28 mouse cellular contexts compared by ENCODE assay signal in the genomic region with DNA sequence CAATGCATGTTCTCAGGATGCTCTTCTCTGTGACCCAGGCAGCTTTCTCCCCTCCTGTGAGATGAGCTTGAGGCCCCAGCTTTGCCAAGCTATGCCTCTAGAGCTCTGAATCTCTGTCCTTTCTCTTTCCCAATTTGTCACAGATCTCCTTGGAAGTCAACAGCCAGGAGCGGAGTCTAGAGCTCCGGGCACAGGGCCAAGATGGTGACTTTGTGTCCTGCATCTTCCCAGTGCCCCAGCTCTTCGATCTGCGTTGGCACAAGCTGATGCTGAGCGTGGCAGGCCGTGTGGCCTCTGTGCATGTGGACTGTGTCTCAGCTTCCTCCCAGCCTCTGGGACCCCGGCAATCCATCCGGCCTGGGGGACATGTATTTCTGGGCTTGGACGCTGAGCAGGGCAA. TPM values are rescaled to one million over a fixed set of nuclear protein-coding genes. Genes with fewer than 3 reads are reported as not detected.
DNase-seq lines count a peak whose midpoint lies in the region; ATAC-seq and TF ChIP-seq lines count a peak whose summit lies in the region.
"Had no signal": no experiment of that assay in that cellular context is flagged by ENCODE, and none has a peak within 500 bp of the region (broad histone marks: within the 10 kb centered on the region; RNA-seq: fewer than 3 reads in every experiment).

No protein-coding gene starts in this region.

- H3K9me3 ChIP-seq in midbrain, postnatal 0 days (ENCODE audit: low read length) = no peaks in the 10 kb centered on the region
- H3K9me3 ChIP-seq in midbrain, embryonic 16.5 days (replicated peaks; ENCODE audit: control insufficient read depth, low read length, poor library complexity, severe bottlenecking) = no peaks in the 10 kb centered on the region
- H3K9me3 ChIP-seq: embryonic facial prominence, embryonic 12.5 days; hindbrain, embryonic 13.5 days; limb, embryonic 12.5 days; lung, embryonic 15.5 days; midbrain, embryonic 10.5 days; midbrain, embryonic 15.5 days; neural tube, embryonic 12.5 days had no signal

- H3K4me3 ChIP-seq in midbrain, postnatal 0 days (ENCODE audit: low read depth, low read length) = no peak overlapping the region
- no peak overlapping the region for H3K4me3 ChIP-seq in midbrain, embryonic 16.5 days (ENCODE audit: low read depth, low read length)
- H3K4me3 ChIP-seq: embryonic facial prominence, embryonic 12.5 days; hindbrain, embryonic 13.5 days; limb, embryonic 12.5 days; lung, embryonic 15.5 days; midbrain, embryonic 10.5 days; midbrain, embryonic 15.5 days; myocyte; neural tube, embryonic 12.5 days had no signal

- no peak for ATAC-seq in cerebellum, adult (ENCODE audit: insufficient number of reproducible peaks, low FRiP score, low TSS enrichment)
- ATAC-seq in midbrain, postnatal 0 days (ENCODE audit: low FRiP score) = no peak
- no peak for ATAC-seq in midbrain, embryonic 16.5 days
- ATAC-seq: forebrain, embryonic 14.5 days; midbrain, embryonic 15.5 days had no signal

- H3K4me2 ChIP-seq in midbrain, postnatal 0 days (ENCODE audit: low read depth, low read length, poor library complexity, severe bottlenecking) = no peak overlapping the region
- H3K4me2 ChIP-seq in midbrain, embryonic 16.5 days (ENCODE audit: low read length) = no peak overlapping the region
- H3K4me2 ChIP-seq: embryonic facial prominence, embryonic 12.5 days; heart, embryonic 11.5 days; hindbrain, embryonic 13.5 days; limb, embryonic 12.5 days; liver, embryonic 11.5 days; lung, embryonic 15.5 days; midbrain, embryonic 15.5 days; neural tube, embryonic 12.5 days had no signal

- H3K36me3 ChIP-seq in midbrain, postnatal 0 days (ENCODE audit: insufficient read depth, low read length) = no peaks in the 10 kb centered on the region
- H3K36me3 ChIP-seq in midbrain, embryonic 16.5 days (ENCODE audit: control insufficient read depth, insufficient read depth, low read length) = no peaks in the 10 kb centered on the region
- H3K36me3 ChIP-seq: hindbrain, embryonic 13.5 days; lung, embryonic 15.5 days; midbrain, embryonic 10.5 days; midbrain, embryonic 15.5 days; neural tube, embryonic 12.5 days had no signal

- H3K27ac ChIP-seq in midbrain, postnatal 0 days (ENCODE audit: low read depth, low read length) = no peak overlapping the region
- H3K27ac ChIP-seq in midbrain, embryonic 16.5 days (ENCODE audit: low read length) = no peak overlapping the region
- H3K27ac ChIP-seq: embryonic facial prominence, embryonic 12.5 days; hindbrain, embryonic 13.5 days; kidney, postnatal 0 days; limb, embryonic 12.5 days; lung, embryonic 15.5 days; midbrain, embryonic 10.5 days; midbrain, embryonic 15.5 days; neural tube, embryonic 12.5 days had no signal

- H3K4me1 ChIP-seq in midbrain, postnatal 0 days (ENCODE audit: insufficient read depth, low read length) = peaks cover 10% of the 10 kb centered on the region; the same call in 1 of the 2 replicates
- H3K4me1 ChIP-seq in midbrain, embryonic 16.5 days (ENCODE audit: control insufficient read depth, insufficient read depth, low read length) = peaks cover 11% of the 10 kb centered on the region; the same call in 1 of the 2 replicates

- WGBS in midbrain, postnatal 0 days = 76% methylated on average over 9 of the region's 9 CpGs
- WGBS in midbrain, embryonic 16.5 days = 74% methylated on average over 9 of the region's 9 CpGs

- H3K9ac ChIP-seq in midbrain, postnatal 0 days (replicated peaks; ENCODE audit: low read length, poor library complexity, severe bottlenecking) = no peak overlapping the region
- no peak overlapping the region for H3K9ac ChIP-seq in midbrain, embryonic 16.5 days (ENCODE audit: low read depth, low read length)
- H3K9ac ChIP-seq: embryonic facial prominence, embryonic 12.5 days; hindbrain, embryonic 13.5 days; limb, embryonic 12.5 days; lung, embryonic 15.5 days; midbrain, embryonic 15.5 days; neural tube, embryonic 12.5 days had no signal

- no peak for TF ChIP-seq CTCF in midbrain, postnatal 0 days (IDR thresholded peaks at IDR 0.05)

- peak; percentile 45 to 63 for DNase-seq in cerebellum, postnatal 14 days
- peak; percentile 75 for DNase-seq in midbrain, postnatal 0 days (ENCODE audit: low spot score)
- peak; percentile 72 for DNase-seq in adrenal gland, postnatal 14 days
- DNase-seq in frontal cortex, postnatal 10 days (ENCODE audit: low spot score in 2 of 2) = no peak
- no peak for DNase-seq in urinary bladder, adult 2 months (ENCODE audit: low spot score)
- no peak for DNase-seq in spleen, postnatal 14 days (ENCODE audit: low spot score in 2 of 2)
- DNase-seq: embryo, embryonic 11 days; gastrocnemius, postnatal 25 days; heart, adult 11 months; heart, postnatal 36 days; kidney, adult 8-10 months; kidney, postnatal 4 days; right cerebral cortex, postnatal 14 days; thymus, postnatal 14 days had no signal

- H3K27me3 ChIP-seq in midbrain, postnatal 0 days (ENCODE audit: insufficient read depth, low read length) = no peaks in the 10 kb centered on the region
- H3K27me3 ChIP-seq in midbrain, embryonic 16.5 days (ENCODE audit: control insufficient read depth, insufficient read depth, low read depth, low read length) = no peaks in the 10 kb centered on the region
- H3K27me3 ChIP-seq: embryonic facial prominence, embryonic 12.5 days; hindbrain, embryonic 13.5 days; limb, embryonic 12.5 days; lung, embryonic 15.5 days; midbrain, embryonic 15.5 days; neural tube, embryonic 12.5 days had no signal

RNA-seq across cellular contexts. Expression of a gene that starts 5.5 kb away (rescaled TPM):
- total RNA-seq in midbrain, postnatal 0 days (2014; rRNA removed) = 31.1 and 43.9 TPM in 2 replicates
- polyA plus RNA-seq in midbrain, postnatal 0 days (2015; fragmentation: Nextera tagmentation; extraction: Ambion mirVana) = 12.5 and 13.8 TPM in 2 replicates
- polyA plus RNA-seq in midbrain, embryonic 16.5 days (2015; fragmentation: Nextera tagmentation; extraction: Ambion mirVana) = 8.6 and 10.5 TPM in 2 replicates
- 20.0 and 21.3 TPM in 2 replicates for total RNA-seq in adrenal gland, postnatal 14 days (2021)
- 97.7 and 118 TPM in 2 replicates for polyA plus RNA-seq in urinary bladder, adult 2 months (2012; rRNA removed)

RNA-seq across cellular contexts. Expression of a gene that starts 49.2 kb away (rescaled TPM):
- total RNA-seq in midbrain, postnatal 0 days (2014; rRNA removed) = 49.8 and 61.5 TPM in 2 replicates
- polyA plus RNA-seq in midbrain, postnatal 0 days (2015; fragmentation: Nextera tagmentation; extraction: Ambion mirVana) = 59.5 and 67.3 TPM in 2 replicates
- 62.1 and 62.3 TPM in 2 replicates for polyA plus RNA-seq in midbrain, embryonic 16.5 days (2015; fragmentation: Nextera tagmentation; extraction: Ambion mirVana)
- total RNA-seq in adrenal gland, postnatal 14 days (2021) = 55.1 and 56.9 TPM in 2 replicates
- polyA plus RNA-seq in urinary bladder, adult 2 months (2012; rRNA removed) = 73.2 and 82.1 TPM in 2 replicates

Comparison
In these comparisons a context has a peak if more than half of its experiments do, and no peak if none do; other contexts are left out.
1. DNase-seq: peak in cerebellum, postnatal 14 days (2 of 2), midbrain, postnatal 0 days (single experiment) and adrenal gland, postnatal 14 days (single experiment); none in frontal cortex, postnatal 10 days (0 of 2), urinary bladder, adult 2 months (single experiment) and spleen, postnatal 14 days (0 of 2).